Comparison of ENCODE assay signal across 12 mouse cellular contexts in genomic region chr10:23798142-23798541, GRCm38 (mm10). TPM values are rescaled to one million over a fixed set of nuclear protein-coding genes. Genes with fewer than 3 reads are reported as not detected.
A peak's percentile ranks its signal among the peaks of the same experiment; 100 is the strongest.
DNase-seq lines count a peak whose midpoint lies in the region; ATAC-seq lines count a peak whose summit lies in the region.
"Had no signal": no experiment of that assay in that cellular context is flagged by ENCODE, and none has a peak within 500 bp of the region (broad histone marks: within the 10 kb centered on the region; RNA-seq: fewer than 3 reads in every experiment).

No protein-coding gene starts in this region.

- peak overlapping the region; percentile 70 for H3K4me2 ChIP-seq in heart, embryonic 12.5 days
- H3K4me2 ChIP-seq in hindbrain, embryonic 16.5 days (ENCODE audit: low read length), result peak overlapping the region; percentile 66
- H3K4me2 ChIP-seq in midbrain, embryonic 12.5 days (replicated peaks), result peak overlapping the region; percentile 66

- H3K4me3 ChIP-seq in heart, embryonic 12.5 days, result no peak overlapping the region
- H3K4me3 ChIP-seq in heart, embryonic 10.5 days, result no peak overlapping the region
- 0 out of 2 replicates have a peak overlapping the region, but pooled peaks have one; percentile 1 for H3K4me3 ChIP-seq in brown adipose tissue, adult 24 weeks (ENCODE audit: insufficient read depth, low read depth, low read length)
- peak overlapping the region; percentile 10; the same call in 1 of the 2 replicates for H3K4me3 ChIP-seq in hindbrain, embryonic 16.5 days (ENCODE audit: low read length)
- peak overlapping the region; percentile 62 for H3K4me3 ChIP-seq in midbrain, embryonic 12.5 days

- no peak for DNase-seq in heart, embryonic 10.5 days (ENCODE audit: low spot score)
- DNase-seq in cerebellum, adult 18-20 months, result no peak
- DNase-seq in MN1 (ENCODE audit: low spot score), result no peak
- no peak for DNase-seq in adrenal gland, adult 2 months
- DNase-seq: cerebellum, adult 8-10 months; heart, postnatal 14 days had no signal

- no peak overlapping the region for H3K9ac ChIP-seq in heart, embryonic 12.5 days
- H3K9ac ChIP-seq in hindbrain, embryonic 16.5 days (ENCODE audit: low read depth, low read length), result no peak overlapping the region
- 0 out of 2 replicates have a peak overlapping the region, but pooled peaks have one; percentile 80 for H3K9ac ChIP-seq in midbrain, embryonic 12.5 days (replicated peaks)
- H3K9ac ChIP-seq: limb, embryonic 15.5 days had no signal

- H3K9me3 ChIP-seq in heart, embryonic 12.5 days (replicated peaks), result no peaks in the 10 kb centered on the region
- H3K9me3 ChIP-seq in heart, embryonic 10.5 days, result no peaks in the 10 kb centered on the region
- H3K9me3 ChIP-seq in hindbrain, embryonic 16.5 days (ENCODE audit: control insufficient read depth, low read length), result no peaks in the 10 kb centered on the region
- no peaks in the 10 kb centered on the region for H3K9me3 ChIP-seq in midbrain, embryonic 12.5 days
- H3K9me3 ChIP-seq: limb, embryonic 15.5 days had no signal

- WGBS in heart, embryonic 12.5 days, result 87% methylated on average over 1 of the region's 1 CpGs
- 83% methylated on average over 1 of the region's 1 CpGs for WGBS in heart, embryonic 10.5 days
- WGBS in hindbrain, embryonic 16.5 days, result 78% methylated on average over 1 of the region's 1 CpGs
- WGBS in midbrain, embryonic 12.5 days, result 81% methylated on average over 1 of the region's 1 CpGs

- H3K36me3 ChIP-seq in heart, embryonic 12.5 days, result peaks cover 25% of the 10 kb centered on the region
- H3K36me3 ChIP-seq in heart, embryonic 10.5 days, result peaks cover 9% of the 10 kb centered on the region; the same call in 1 of the 2 replicates
- H3K36me3 ChIP-seq in hindbrain, embryonic 16.5 days (ENCODE audit: control insufficient read depth, insufficient read depth, low read length), result no peaks in the 10 kb centered on the region
- peaks cover 13% of the 10 kb centered on the region for H3K36me3 ChIP-seq in midbrain, embryonic 12.5 days

- 0 out of 2 replicates have a peak, but pooled peaks cover 12% of the 10 kb centered on the region for H3K4me1 ChIP-seq in heart, embryonic 12.5 days (replicated peaks)
- H3K4me1 ChIP-seq in heart, embryonic 10.5 days, result no peaks in the 10 kb centered on the region
- H3K4me1 ChIP-seq in brown adipose tissue, adult 24 weeks (ENCODE audit: control insufficient read depth, insufficient read depth, insufficient read length, low read length), result no peaks in the 10 kb centered on the region
- peaks cover 6% of the 10 kb centered on the region for H3K4me1 ChIP-seq in hindbrain, embryonic 16.5 days (ENCODE audit: control insufficient read depth, insufficient read depth, low read depth, low read length)
- H3K4me1 ChIP-seq in midbrain, embryonic 12.5 days, result peaks cover 14% of the 10 kb centered on the region; the same call in 1 of the 2 replicates

- H3K27ac ChIP-seq in heart, embryonic 12.5 days (ENCODE audit: poor library complexity, severe bottlenecking), result no peak overlapping the region
- no peak overlapping the region for H3K27ac ChIP-seq in heart, embryonic 10.5 days
- H3K27ac ChIP-seq in brown adipose tissue, adult 24 weeks (replicated peaks; ENCODE audit: low read depth, low read length), result no peak overlapping the region
- H3K27ac ChIP-seq in hindbrain, embryonic 16.5 days (ENCODE audit: low read depth, low read length), result no peak overlapping the region
- H3K27ac ChIP-seq in midbrain, embryonic 12.5 days (replicated peaks), result no peak overlapping the region
- H3K27ac ChIP-seq: limb, embryonic 15.5 days had no signal

- H3K27me3 ChIP-seq in heart, embryonic 12.5 days (replicated peaks), result no peaks in the 10 kb centered on the region
- H3K27me3 ChIP-seq in heart, embryonic 10.5 days (ENCODE audit: insufficient read depth, poor library complexity, severe bottlenecking), result no peaks in the 10 kb centered on the region
- no peaks in the 10 kb centered on the region for H3K27me3 ChIP-seq in hindbrain, embryonic 16.5 days (replicated peaks; ENCODE audit: control insufficient read depth, insufficient read depth, low read length)
- H3K27me3 ChIP-seq in midbrain, embryonic 12.5 days, result no peaks in the 10 kb centered on the region
- H3K27me3 ChIP-seq: limb, embryonic 15.5 days had no signal

- no peak for ATAC-seq in heart, embryonic 12.5 days (ENCODE audit: insufficient number of reproducible peaks, low FRiP score)
- no peak for ATAC-seq in hindbrain, embryonic 16.5 days
- ATAC-seq in midbrain, embryonic 12.5 days (ENCODE audit: low FRiP score, low read depth), result 0 out of 2 replicates have a peak, but pooled peaks have one; percentile 24

RNA-seq across cellular contexts. Expression of gene Slc18b1, which starts 1.4 kb away (rescaled TPM):
- polyA plus RNA-seq in heart, embryonic 12.5 days (2016; fragmentation: Nextera tagmentation; extraction: Ambion mirVana), result 6.6 and 9.5 TPM in 2 replicates
- 5.6 and 7.1 TPM in 2 replicates for polyA plus RNA-seq in heart, embryonic 10.5 days (2016; fragmentation: Nextera tagmentation; extraction: Ambion mirVana)
- 21.2 and 22.2 TPM in 2 replicates for polyA plus RNA-seq in brown adipose tissue, adult 24 weeks (2012; ENCODE audit: insufficient read depth, insufficient read length, missing spikeins)
- 18.9 and 20.2 TPM in 2 replicates for polyA plus RNA-seq in hindbrain, embryonic 16.5 days (2015; fragmentation: Nextera tagmentation; extraction: Ambion mirVana)
- 16.4 and 18.3 TPM in 2 replicates for polyA plus RNA-seq in midbrain, embryonic 12.5 days (2016; fragmentation: Nextera tagmentation; extraction: Ambion mirVana)
- total RNA-seq in adrenal gland, adult 2 months (2021), result 10 to 100 TPM; 24.6 to 37.9 TPM
- polyA plus RNA-seq in adrenal gland, adult 2 months (2012; rRNA removed), result 16.4 and 17.1 TPM in 2 replicates

RNA-seq across cellular contexts. Expression of gene Rps12, which starts 11.1 kb away (rescaled TPM):
- 97.0 and 101 TPM in 2 replicates for polyA plus RNA-seq in heart, embryonic 12.5 days (2016; fragmentation: Nextera tagmentation; extraction: Ambion mirVana)
- 94.5 and 118 TPM in 2 replicates for polyA plus RNA-seq in heart, embryonic 10.5 days (2016; fragmentation: Nextera tagmentation; extraction: Ambion mirVana)
- polyA plus RNA-seq in brown adipose tissue, adult 24 weeks (2012; ENCODE audit: insufficient read depth, insufficient read length, missing spikeins), result 46.3 and 65.8 TPM in 2 replicates
- polyA plus RNA-seq in hindbrain, embryonic 16.5 days (2015; fragmentation: Nextera tagmentation; extraction: Ambion mirVana), result 82.7 and 89.6 TPM in 2 replicates
- polyA plus RNA-seq in midbrain, embryonic 12.5 days (2016; fragmentation: Nextera tagmentation; extraction: Ambion mirVana), result 101 and 104 TPM in 2 replicates
- total RNA-seq in adrenal gland, adult 2 months (2021), result 100 to 1,000 TPM; 531 to 586 TPM
- 612 and 712 TPM in 2 replicates for polyA plus RNA-seq in adrenal gland, adult 2 months (2012; rRNA removed)

RNA-seq across cellular contexts. Expression of gene Vnn3, which starts 53.1 kb away (rescaled TPM):
- polyA plus RNA-seq in heart, embryonic 12.5 days (2016; fragmentation: Nextera tagmentation; extraction: Ambion mirVana), result not detected in 2 replicates
- not detected in 2 replicates for polyA plus RNA-seq in heart, embryonic 10.5 days (2016; fragmentation: Nextera tagmentation; extraction: Ambion mirVana)
- 0.75 and 1.9 TPM in 2 replicates for polyA plus RNA-seq in brown adipose tissue, adult 24 weeks (2012; ENCODE audit: insufficient read depth, insufficient read length, missing spikeins)
- polyA plus RNA-seq in hindbrain, embryonic 16.5 days (2015; fragmentation: Nextera tagmentation; extraction: Ambion mirVana), result 0.14 TPM in 1 of 2 replicates, not detected in the other
- not detected in 2 replicates for polyA plus RNA-seq in midbrain, embryonic 12.5 days (2016; fragmentation: Nextera tagmentation; extraction: Ambion mirVana)
- 10 to 100 TPM in 1 of 2 experiments, 1 to 10 TPM in 1; 6.1 to 57.5 TPM for total RNA-seq in adrenal gland, adult 2 months (2021)
- 20.1 and 46.8 TPM in 2 replicates for polyA plus RNA-seq in adrenal gland, adult 2 months (2012; rRNA removed)
- total RNA-seq: heart, postnatal 14 days had no signal
- polyA plus RNA-seq: C2C12; limb, embryonic 15.5 days had no signal

Comparison
In these comparisons a context has a peak if more than half of its experiments do, and no peak if none do; other contexts are left out.
1. H3K4me3 ChIP-seq: peak in brown adipose tissue, adult 24 weeks (single experiment), hindbrain, embryonic 16.5 days (single experiment) and midbrain, embryonic 12.5 days (single experiment); none in heart, embryonic 12.5 days (single experiment) and heart, embryonic 10.5 days (single experiment).
2. Peak in every context shown above with its lines, with median percentiles within 50 percentile points of each other: H3K4me2 ChIP-seq.